Mouse (Mus musculus) heart, embryonic 14.5 days (tissue): ENCODE results near the gene Ankrd39. TPM values are rescaled to one million over a fixed set of nuclear protein-coding genes. Genes with fewer than 3 reads are reported as not detected.

Experiments used
- ATAC-seq: fragments of 200-750 bp; cut with Nextera tagmentation; 2 replicates; pipeline ENCODE4 v1.8.0; 2017; ENCODE audit warnings: low read depth, moderate TSS enrichment; ENCODE audit not compliant: insufficient number of reproducible peaks, insufficient read depth, low FRiP score
- H3K27ac ChIP-seq, 2 experiments: fragments of 200-500 bp in 1 of 2; fragments of 300-500 bp in 1 of 2; sonication (generic) in 1 of 2; replicated peaks in 1 of 2; 2 replicates each; pipeline ENCODE4 v1.5.1; 2012 to 2014; ENCODE audit warnings: low read depth in 2 of 2, low read length in 2 of 2, control low read depth in 1 of 2, mild to moderate bottlenecking in 1 of 2, mixed read lengths in 1 of 2; ENCODE audit not compliant: control insufficient read depth in 1 of 2, insufficient read depth in 1 of 2
- H3K27me3 ChIP-seq: fragments of 300-500 bp; sonication (generic); 2 replicates; pipeline ENCODE4 v1.6.1; 2014; ENCODE audit warnings: mild to moderate bottlenecking, low read length, control low read depth; ENCODE audit not compliant: control insufficient read depth, insufficient read depth
- H3K36me3 ChIP-seq: fragments of 300-500 bp; sonication (generic); 2 replicates; pipeline ENCODE4 v1.6.1; 2014; ENCODE audit warnings: mild to moderate bottlenecking, control low read depth, low read length, mixed read lengths; ENCODE audit not compliant: control insufficient read depth, insufficient read depth
- H3K4me1 ChIP-seq, 2 experiments: fragments of 200-500 bp in 1 of 2; fragments of 300-500 bp in 1 of 2; sonication (generic) in 1 of 2; 2 replicates each; pipeline ENCODE4 v1.6.1; 2012 to 2014; ENCODE audit warnings: low read length in 2 of 2, control low read depth in 1 of 2, mixed read lengths in 1 of 2; ENCODE audit not compliant: control insufficient read depth in 2 of 2, insufficient read depth in 2 of 2
- H3K4me2 ChIP-seq: fragments of 300-500 bp; sonication (generic); 2 replicates; pipeline ENCODE4 v1.6.1; 2014; ENCODE audit warnings: mild to moderate bottlenecking, low read length
- H3K4me3 ChIP-seq, 2 experiments: fragments of 200-500 bp in 1 of 2; fragments of 300-500 bp in 1 of 2; sonication (generic) in 1 of 2; 2 replicates each; pipeline ENCODE4 v1.5.1; 2012 to 2014; ENCODE audit warnings: low read length in 2 of 2, mild to moderate bottlenecking in 2 of 2, control low read depth in 1 of 2, low read depth in 1 of 2, moderate library complexity in 1 of 2; ENCODE audit not compliant: control insufficient read depth in 1 of 2, insufficient read depth in 1 of 2
- H3K9ac ChIP-seq: fragments of 300-500 bp; sonication (generic); 2 replicates; pipeline ENCODE4 v1.6.1; 2014; ENCODE audit warnings: mild to moderate bottlenecking, low read length
- H3K9me3 ChIP-seq: fragments of 300-500 bp; sonication (generic); 2 replicates; pipeline ENCODE4 v1.6.1; 2016; ENCODE audit warnings: low read length, control low read depth; ENCODE audit not compliant: control insufficient read depth
- WGBS: fragments of 180-500 bp; shearing (Covaris S2); extraction: QIAGEN DNeasy Blood & Tissue Kit; methylation state at CpG from one replicate; pipeline ENCODE4 v1.1.7; 2014; 5-methylcytosine and 5-hydroxymethylcytosine counted together
- polyA plus RNA-seq: library from polyadenylated mRNA; unstranded; fragments of >200 nt; fragmentation: Nextera tagmentation; extraction: Ambion mirVana; gene quantifications from 2 replicates; pipeline ENCODE4 v1.2.1, GENCODE M21; 2014

Gene Ankrd39
- polyA plus RNA-seq, 1 experiment from 2014 or later: 27.2 TPM

- ATAC-seq: no peak
These were observed 27.6 kb downstream of the Ankrd39 start for GRCm38 (mm10) chr1:36519626-36520025.

GRCm38 (mm10) chr1:36518259-36518658 lies 29.0 kb downstream of the Ankrd39 start:
- no peak for ATAC-seq
- no peak overlapping the region for H3K4me2 ChIP-seq
- no peaks in the 10 kb centered on the region for H3K27me3 ChIP-seq
- peaks cover 22 to 52% of the 10 kb centered on the region in 2 experiments for H3K4me1 ChIP-seq
- H3K9ac ChIP-seq: no peak overlapping the region
- H3K27ac ChIP-seq: no peak overlapping the region
- WGBS: 59% methylated on average over 3 of the region's 3 CpGs
- no peak overlapping the region for H3K4me3 ChIP-seq
- H3K9me3 ChIP-seq: no peaks in the 10 kb centered on the region
- peaks cover 80% of the 10 kb centered on the region for H3K36me3 ChIP-seq

More at GRCm38 (mm10) chr1:36519626-36520025, 27.6 kb downstream of the Ankrd39 start:
- no peaks in the 10 kb centered on the region for H3K27me3 ChIP-seq
- 80% methylated on average over 11 of the region's 11 CpGs for WGBS
- peaks cover 26 to 52% of the 10 kb centered on the region in 2 experiments for H3K4me1 ChIP-seq
- H3K9me3 ChIP-seq: no peaks in the 10 kb centered on the region
- no peak overlapping the region for H3K9ac ChIP-seq
- H3K4me2 ChIP-seq: no peak overlapping the region
- H3K36me3 ChIP-seq: peaks cover 86% of the 10 kb centered on the region
- H3K4me3 ChIP-seq: no peak overlapping the region
- no peak overlapping the region for H3K27ac ChIP-seq

- Histone ChIP-seq H3K4me2 (peak overlapping the region; percentile 86), H3K27ac (no peak overlapping the region), H3K9me3 (peaks cover 4% of the 10 kb centered on the region; the same call in 1 of the 2 replicates), H3K4me3 (peak overlapping the region in 1 of 2 experiments; percentile 93; a peak in 2 of 4 replicates), H3K36me3 (peaks cover 35% of the 10 kb centered on the region), H3K9ac (peak overlapping the region; percentile 93), H3K4me1 (peaks cover 14 to 43% of the 10 kb centered on the region in 2 experiments), H3K27me3 (no peaks in the 10 kb centered on the region)
- ATAC-seq: no peak
- WGBS: 48% methylated on average over 2 of the region's 2 CpGs
These were observed 33.5 kb downstream of the Ankrd39 start for GRCm38 (mm10) chr1:36513718-36514117.

GRCm38 (mm10) chr1:36513310-36513709 lies 33.9 kb downstream of the Ankrd39 start:
- WGBS: 3% methylated on average over 1 of the region's 1 CpGs
- H3K9ac ChIP-seq: peak overlapping the region; percentile 93
- peak overlapping the region; percentile 86 for H3K4me2 ChIP-seq
- peaks cover 31% of the 10 kb centered on the region for H3K36me3 ChIP-seq
- H3K4me3 ChIP-seq: peak overlapping the region; percentile 93
- H3K27ac ChIP-seq: no peak overlapping the region
- peaks cover 12 to 39% of the 10 kb centered on the region in 2 experiments for H3K4me1 ChIP-seq
- no peak for ATAC-seq
- no peaks in the 10 kb centered on the region for H3K27me3 ChIP-seq
- H3K9me3 ChIP-seq: peaks cover 4% of the 10 kb centered on the region; the same call in 1 of the 2 replicates

- ATAC-seq: no peak
- Histone ChIP-seq H3K4me2 (peak overlapping the region; percentile 86), H3K4me3 (peak overlapping the region; percentile 93), H3K9ac (peak overlapping the region; percentile 93), H3K36me3 (peaks cover 27% of the 10 kb centered on the region), H3K4me1 (peaks cover 10 to 36% of the 10 kb centered on the region in 2 experiments), H3K27ac (peak overlapping the region; percentile 95 to 98), H3K27me3 (no peaks in the 10 kb centered on the region), H3K9me3 (peaks cover 4% of the 10 kb centered on the region; the same call in 1 of the 2 replicates)
- WGBS: 2% methylated on average over 16 of the region's 16 CpGs
These were observed 34.3 kb downstream of the Ankrd39 start for GRCm38 (mm10) chr1:36512966-36513280.

- WGBS: under 1% methylated on average over 72 of the region's 126 CpGs
- Histone ChIP-seq H3K4me2 (peak overlapping the region; percentile 86), H3K36me3 (peaks cover 27% of the 10 kb centered on the region), H3K27me3 (no peaks in the 10 kb centered on the region), H3K9me3 (peaks cover 4% of the 10 kb centered on the region; the same call in 1 of the 2 replicates), H3K9ac (peak overlapping the region; percentile 93), H3K4me3 (peak overlapping the region; percentile 93), H3K4me1 (peaks cover 10 to 32% of the 10 kb centered on the region in 2 experiments), H3K27ac (peak overlapping the region; percentile 95 to 98)
- ATAC-seq: peak; percentile 49
These were observed 34.9 kb downstream of the Ankrd39 start for GRCm38 (mm10) chr1:36512089-36512965.

- Histone ChIP-seq H3K4me2 (peak within 1 kb of the TSS; percentile 86), H3K27ac (peak within 1 kb of the TSS; percentile 95 to 98), H3K9ac (peak within 1 kb of the TSS; percentile 93), H3K9me3 (peaks cover 4% of the 10 kb centered on the region; the same call in 1 of the 2 replicates), H3K36me3 (peaks cover 25% of the 10 kb centered on the region), H3K4me1 (peaks cover 10 to 32% of the 10 kb centered on the region in 2 experiments), H3K4me3 (peak within 1 kb of the TSS; percentile 93), H3K27me3 (no peaks in the 10 kb centered on the region)
- WGBS: under 1% methylated on average over 51 of the region's 51 CpGs
- ATAC-seq: peak; percentile 96
These were observed 35.8 kb downstream of the Ankrd39 start, which contains the start of gene Cnnm3 for GRCm38 (mm10) chr1:36511289-36512021. Gene Cnnm3, plus strand, starts transcription at chr1:36511867.
